8 mouse cellular contexts compared by ENCODE assay signal in genomic region chr7:101970429-101970775, GRCm38 (mm10). TPM values are rescaled to one million over a fixed set of nuclear protein-coding genes. Genes with fewer than 3 reads are reported as not detected.
A peak's percentile ranks its signal among the peaks of the same experiment; 100 is the strongest.
DNase-seq lines count a peak whose midpoint lies in the region; ATAC-seq and TF ChIP-seq lines count a peak whose summit lies in the region.

No protein-coding gene starts in this region.

- no peaks in the 10 kb centered on the region for H3K9me3 ChIP-seq in embryonic facial prominence, embryonic 10.5 days
- no peaks in the 10 kb centered on the region for H3K9me3 ChIP-seq in intestine, embryonic 16.5 days (ENCODE audit: control insufficient read depth, low read length)

- ATAC-seq in cerebellum, adult (ENCODE audit: insufficient number of reproducible peaks, low FRiP score, low TSS enrichment) = no peak
- peak; percentile 76 for ATAC-seq in intestine, embryonic 16.5 days
- ATAC-seq in megakaryocyte-erythroid progenitor cell, adult 5-6 weeks (replicated peaks; ENCODE audit: low FRiP score, low TSS enrichment, poor library complexity, severe bottlenecking) = peak; percentile 32; the same call in 1 of the 2 replicates

- H3K4me2 ChIP-seq in intestine, embryonic 16.5 days (ENCODE audit: low read depth, low read length) = peak overlapping the region; percentile 83

- H3K4me3 ChIP-seq in cerebellum, adult 2 months (replicated peaks; ENCODE audit: insufficient read depth, low read depth, low read length) = peak overlapping the region; percentile 71
- H3K4me3 ChIP-seq in embryonic facial prominence, embryonic 10.5 days = peak overlapping the region; percentile 70
- peak overlapping the region; percentile 79 for H3K4me3 ChIP-seq in intestine, embryonic 16.5 days (ENCODE audit: low read length)

- WGBS in cerebellum, adult 2 months = 2% methylated on average over 17 of the region's 17 CpGs
- WGBS in embryonic facial prominence, embryonic 10.5 days = under 1% methylated on average over 17 of the region's 17 CpGs
- WGBS in intestine, embryonic 16.5 days = 1% methylated on average over 17 of the region's 17 CpGs

- peak in 1 of 2 experiments; percentile 89 for DNase-seq in cerebellum, adult 2 months
- DNase-seq in embryonic facial prominence, embryonic 10.5 days (ENCODE audit: low spot score) = peak; percentile 82
- DNase-seq in gonadal fat pad, adult 2 months (ENCODE audit: low read depth) = peak; percentile 64
- peak; percentile 90 to 92 for DNase-seq in left cerebral cortex, postnatal 25 days (ENCODE audit: low spot score in 2 of 2)
- peak; percentile 85 to 87 for DNase-seq in right cerebral cortex, postnatal 36 days (ENCODE audit: low spot score in 2 of 2)

- peaks cover 11% of the 10 kb centered on the region for H3K4me1 ChIP-seq in cerebellum, adult 2 months (ENCODE audit: control insufficient read depth, insufficient read depth, low read length)
- H3K4me1 ChIP-seq in embryonic facial prominence, embryonic 10.5 days = peaks cover 68% of the 10 kb centered on the region
- peaks cover 41% of the 10 kb centered on the region for H3K4me1 ChIP-seq in intestine, embryonic 16.5 days (ENCODE audit: control insufficient read depth, insufficient read depth, low read length)

- no peak for TF ChIP-seq CTCF in cerebellum, adult 2 months (IDR thresholded peaks at IDR 0.05; ENCODE audit: borderline replicate concordance, insufficient read depth, low read depth, low read length)

- H3K27ac ChIP-seq in cerebellum, adult 2 months (ENCODE audit: insufficient read depth, low read length) = peak overlapping the region; percentile 96
- H3K27ac ChIP-seq in embryonic facial prominence, embryonic 10.5 days (replicated peaks) = peak overlapping the region; percentile 99
- H3K27ac ChIP-seq in intestine, embryonic 16.5 days (ENCODE audit: low read length) = peak overlapping the region; percentile 100

- intact Hi-C loops in left cerebral cortex, postnatal 25 days (cut with DNase I) = loop anchor here (2.0 kb wide), 1 partner anchor 36 kb away; the partner anchor contains the start of gene Numa1

- H3K36me3 ChIP-seq in embryonic facial prominence, embryonic 10.5 days (replicated peaks) = peaks cover 21% of the 10 kb centered on the region
- H3K36me3 ChIP-seq in intestine, embryonic 16.5 days (ENCODE audit: control insufficient read depth, insufficient read depth, low read length) = 0 out of 2 replicates have a peak, but pooled peaks cover 3% of the 10 kb centered on the region

- H3K27me3 ChIP-seq in cerebellum, adult 2 months (ENCODE audit: control insufficient read depth, insufficient read depth, low read length) = no peaks in the 10 kb centered on the region
- H3K27me3 ChIP-seq in embryonic facial prominence, embryonic 10.5 days (replicated peaks; ENCODE audit: low read depth, poor library complexity, severe bottlenecking) = no peaks in the 10 kb centered on the region
- no peaks in the 10 kb centered on the region for H3K27me3 ChIP-seq in intestine, embryonic 16.5 days (replicated peaks; ENCODE audit: control insufficient read depth, insufficient read depth, low read length)

- H3K9ac ChIP-seq in intestine, embryonic 16.5 days (ENCODE audit: low read depth, low read length) = peak overlapping the region; percentile 89

- TF ChIP-seq POLR2A in cerebellum, adult 2 months (IDR thresholded peaks at IDR 0.05; ENCODE audit: borderline replicate concordance, insufficient read depth, low read length) = no peak

RNA-seq across cellular contexts. Expression of gene Numa1, which starts 36.5 kb away (rescaled TPM):
- polyA plus RNA-seq in cerebellum, adult 2 months (2012; rRNA removed) = 89.0 and 97.5 TPM in 2 replicates
- polyA plus RNA-seq in embryonic facial prominence, embryonic 10.5 days (2016; fragmentation: Nextera tagmentation; extraction: Ambion mirVana) = 110 and 113 TPM in 2 replicates
- polyA plus RNA-seq in gonadal fat pad, adult 2 months (2012; rRNA removed) = 71.4 and 81.8 TPM in 2 replicates
- polyA plus RNA-seq in intestine, embryonic 16.5 days (2015; fragmentation: Nextera tagmentation; extraction: Ambion mirVana) = 39.9 and 41.9 TPM in 2 replicates
- 10 to 100 TPM; 77.1 to 83.2 TPM for total RNA-seq in left cerebral cortex, postnatal 25 days (2021)
- total RNA-seq in megakaryocyte-erythroid progenitor cell, adult 5-6 weeks (2014; fragmentation: Nextera tagmentation) = 106 and 112 TPM in 2 replicates
- 207 and 289 TPM in 2 replicates for total RNA-seq in megakaryocyte-erythroid progenitor cell, adult 5-6 weeks (2017)

RNA-seq across cellular contexts. Expression of gene Lrrc51, which starts 36.7 kb away (rescaled TPM):
- polyA plus RNA-seq in cerebellum, adult 2 months (2012; rRNA removed) = 10.2 and 12.4 TPM in 2 replicates
- 9.4 and 9.7 TPM in 2 replicates for polyA plus RNA-seq in embryonic facial prominence, embryonic 10.5 days (2016; fragmentation: Nextera tagmentation; extraction: Ambion mirVana)
- polyA plus RNA-seq in gonadal fat pad, adult 2 months (2012; rRNA removed) = 53.1 and 61.5 TPM in 2 replicates
- polyA plus RNA-seq in intestine, embryonic 16.5 days (2015; fragmentation: Nextera tagmentation; extraction: Ambion mirVana) = 9.7 and 10.1 TPM in 2 replicates
- 1 to 10 TPM; 5.6 to 6.9 TPM for total RNA-seq in left cerebral cortex, postnatal 25 days (2021)
- total RNA-seq in megakaryocyte-erythroid progenitor cell, adult 5-6 weeks (2014; fragmentation: Nextera tagmentation) = 2.3 and 4.4 TPM in 2 replicates
- total RNA-seq in megakaryocyte-erythroid progenitor cell, adult 5-6 weeks (2017) = 0.75 TPM in 1 of 2 replicates, not detected in the other

RNA-seq across cellular contexts. Expression of gene Il18bp, which starts 48.1 kb away (rescaled TPM):
- 13.7 and 14.6 TPM in 2 replicates for polyA plus RNA-seq in cerebellum, adult 2 months (2012; rRNA removed)
- 3.0 and 3.4 TPM in 2 replicates for polyA plus RNA-seq in embryonic facial prominence, embryonic 10.5 days (2016; fragmentation: Nextera tagmentation; extraction: Ambion mirVana)
- 13.5 and 19.7 TPM in 2 replicates for polyA plus RNA-seq in gonadal fat pad, adult 2 months (2012; rRNA removed)
- polyA plus RNA-seq in intestine, embryonic 16.5 days (2015; fragmentation: Nextera tagmentation; extraction: Ambion mirVana) = 1.9 and 2.1 TPM in 2 replicates
- total RNA-seq in left cerebral cortex, postnatal 25 days (2021) = 1 to 10 TPM; 5.8 to 7.9 TPM
- total RNA-seq in megakaryocyte-erythroid progenitor cell, adult 5-6 weeks (2014; fragmentation: Nextera tagmentation) = 4.7 and 9.2 TPM in 2 replicates
- total RNA-seq in megakaryocyte-erythroid progenitor cell, adult 5-6 weeks (2017) = 1.1 and 2.7 TPM in 2 replicates
